ENCODE assay signal across 8 mouse cellular contexts in genomic region chr11:111066299-111066691, GRCm38 (mm10). TPM values are rescaled to one million over a fixed set of nuclear protein-coding genes. Genes with fewer than 3 reads are reported as not detected.
DNase-seq lines count a peak whose midpoint lies in the region; ATAC-seq and TF ChIP-seq lines count a peak whose summit lies in the region.

No protein-coding gene starts in this region.

- peaks cover 37% of the 10 kb centered on the region for H3K27me3 ChIP-seq in E14TG2a.4 (ENCODE audit: insufficient read depth, low read length)
- H3K27me3 ChIP-seq in forebrain, embryonic 15.5 days, result peaks cover 13% of the 10 kb centered on the region
- H3K27me3 ChIP-seq in intestine, embryonic 16.5 days (replicated peaks; ENCODE audit: control insufficient read depth, insufficient read depth, low read length), result no peaks in the 10 kb centered on the region

- 1% methylated on average over 9 of the region's 9 CpGs for WGBS in forebrain, embryonic 15.5 days
- under 1% methylated on average over 9 of the region's 9 CpGs for WGBS in intestine, embryonic 16.5 days

- H3K27ac ChIP-seq in forebrain, embryonic 15.5 days (replicated peaks), result no peak overlapping the region
- peak overlapping the region; percentile 39 for H3K27ac ChIP-seq in intestine, embryonic 16.5 days (ENCODE audit: low read length)

- no peak overlapping the region for H3K9ac ChIP-seq in forebrain, embryonic 15.5 days (replicated peaks)
- H3K9ac ChIP-seq in intestine, embryonic 16.5 days (ENCODE audit: low read depth, low read length), result peak overlapping the region; percentile 65

- peak overlapping the region; percentile 93 for H3K4me2 ChIP-seq in forebrain, embryonic 15.5 days (replicated peaks)
- peak overlapping the region; percentile 82 for H3K4me2 ChIP-seq in intestine, embryonic 16.5 days (ENCODE audit: low read depth, low read length)

- H3K36me3 ChIP-seq in E14TG2a.4 (ENCODE audit: insufficient read depth, low read length), result no peaks in the 10 kb centered on the region
- no peaks in the 10 kb centered on the region for H3K36me3 ChIP-seq in forebrain, embryonic 15.5 days
- H3K36me3 ChIP-seq in intestine, embryonic 16.5 days (ENCODE audit: control insufficient read depth, insufficient read depth, low read length), result no peaks in the 10 kb centered on the region

- ATAC-seq in forebrain, embryonic 15.5 days (replicated peaks), result peak; percentile 67
- ATAC-seq in intestine, embryonic 16.5 days, result peak; percentile 79
- ATAC-seq in monocyte, adult 5-6 weeks (replicated peaks; ENCODE audit: insufficient number of reproducible peaks, low FRiP score, low TSS enrichment, poor library complexity, severe bottlenecking), result 0 out of 2 replicates have a peak, but pooled peaks have one; percentile 14

- H3K4me3 ChIP-seq in E14TG2a.4 (replicated peaks; ENCODE audit: low read length), result peak overlapping the region; percentile 86
- H3K4me3 ChIP-seq in forebrain, embryonic 15.5 days, result peak overlapping the region; percentile 62
- H3K4me3 ChIP-seq in intestine, embryonic 16.5 days (ENCODE audit: low read length), result peak overlapping the region; percentile 72

- H3K9me3 ChIP-seq in E14TG2a.4 (ENCODE audit: low read length), result no peaks in the 10 kb centered on the region
- no peaks in the 10 kb centered on the region for H3K9me3 ChIP-seq in forebrain, embryonic 15.5 days
- no peaks in the 10 kb centered on the region for H3K9me3 ChIP-seq in intestine, embryonic 16.5 days (ENCODE audit: control insufficient read depth, low read length)

- peaks cover 16% of the 10 kb centered on the region for H3K4me1 ChIP-seq in E14TG2a.4 (replicated peaks; ENCODE audit: low read depth, low read length)
- peaks cover 25% of the 10 kb centered on the region for H3K4me1 ChIP-seq in forebrain, embryonic 15.5 days
- peaks cover 6% of the 10 kb centered on the region; the same call in 1 of the 2 replicates for H3K4me1 ChIP-seq in intestine, embryonic 16.5 days (ENCODE audit: control insufficient read depth, insufficient read depth, low read length)

- DNase-seq in gastrocnemius, adult 18-20 months (ENCODE audit: low spot score), result peak; percentile 54
- DNase-seq in gastrocnemius, adult 8-10 months (ENCODE audit: low spot score in 2 of 2), result no peak
- no peak for DNase-seq in ovary, postnatal 36 days (ENCODE audit: low spot score)
- DNase-seq in spleen, adult 12 weeks (ENCODE audit: low spot score), result no peak

- TF ChIP-seq CTCF in E14TG2a.4 (conservative IDR thresholded peaks at IDR 0.05; ENCODE audit: low read length), result no peak

RNA-seq across cellular contexts. Expression of gene Kcnj2, which starts 0.3 kb away (rescaled TPM):
- total RNA-seq in gastrocnemius, adult 18-20 months (2021), result 10 to 100 TPM; 22.1 to 60.6 TPM
- total RNA-seq in gastrocnemius, adult 8-10 months (2022), result 10 to 100 TPM; 43.3 to 55.5 (median 47.5) TPM
- polyA plus RNA-seq in forebrain, embryonic 15.5 days (2015; fragmentation: Nextera tagmentation; extraction: Ambion mirVana), result 1.0 and 1.3 TPM in 2 replicates
- 1.5 and 1.7 TPM in 2 replicates for polyA plus RNA-seq in intestine, embryonic 16.5 days (2015; fragmentation: Nextera tagmentation; extraction: Ambion mirVana)
- total RNA-seq in monocyte, adult 5-6 weeks (2017), result 19.4 to 25.6 TPM (median 21.6 TPM) in 3 replicates

Comparison
In these comparisons a context has a peak if more than half of its experiments do, and no peak if none do; other contexts are left out.
1. ATAC-seq: peak in every context shown above with its lines; median percentile 79 in intestine, embryonic 16.5 days; 67 in forebrain, embryonic 15.5 days; 14 in monocyte, adult 5-6 weeks.